Mouse (Mus musculus): ENCODE data around the gene Zscan22. TPM values are rescaled to one million over a fixed set of nuclear protein-coding genes. Genes with fewer than 3 reads are reported as not detected.
A peak's percentile ranks its signal among the peaks of the same experiment; 100 is the strongest.
"Not testable (repeated sequence)": the region's sequence is repeated elsewhere in the genome, so short reads cannot be mapped to it uniquely, and the experiment has no call there.

Gene Zscan22
- polyA plus RNA-seq, 1 experiment from 2014 or later, result 18.5 TPM

DNA sequence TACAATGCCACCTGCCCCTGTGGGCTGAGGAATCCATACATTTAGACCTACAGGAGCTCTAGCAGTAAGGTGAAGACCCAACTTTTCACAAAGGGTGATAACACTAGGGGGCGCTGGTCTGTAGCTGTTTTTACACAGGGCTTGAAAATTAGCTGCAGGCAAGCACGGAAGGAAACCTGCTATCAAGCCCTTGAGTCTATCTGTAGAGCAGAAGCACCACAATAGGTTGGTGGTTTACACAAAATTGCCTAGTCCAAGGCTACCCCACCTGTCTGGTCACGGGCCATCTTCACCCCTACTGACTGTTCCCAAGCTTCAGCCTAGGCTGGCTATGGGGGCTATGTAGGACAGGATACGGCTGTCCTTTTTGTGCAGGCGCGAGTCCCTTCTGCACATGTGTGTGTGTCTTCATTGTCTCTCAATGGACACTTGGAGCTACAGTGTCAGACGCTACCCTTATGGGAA, 11.9 kb downstream of the Zscan22 start:
- Histone ChIP-seq H3K27me3 (ENCODE audit: poor library complexity, severe bottlenecking) (no peaks in the 10 kb centered on the region), H3K4me3 (peak overlapping the region; percentile 56), H3K9me3 (no peaks in the 10 kb centered on the region), H3K4me1 (peaks cover 12% of the 10 kb centered on the region), H3K27ac (peak overlapping the region; percentile 88), H3K36me3 (replicated peaks) (peaks cover 50% of the 10 kb centered on the region)
- WGBS, result 34% methylated on average over 7 of the region's 7 CpGs
- DNase-seq (ENCODE audit: extremely low spot score, low spot score), result peak; percentile 66

GRCm38 (mm10) chr7:12910181-12910668, 12.6 kb downstream of the Zscan22 start:
- Histone ChIP-seq H3K9me3 (no peaks in the 10 kb centered on the region), H3K4me1 (peaks cover 12% of the 10 kb centered on the region), H3K27ac (peak overlapping the region; percentile 88), H3K36me3 (replicated peaks) (peaks cover 43% of the 10 kb centered on the region), H3K27me3 (ENCODE audit: poor library complexity, severe bottlenecking) (no peaks in the 10 kb centered on the region), H3K4me3 (peak overlapping the region; percentile 56)
- 8% methylated on average over 19 of the region's 19 CpGs for WGBS
- DNase-seq (ENCODE audit: extremely low spot score, low spot score), result peak; percentile 49

- H3K27ac ChIP-seq, result no peak overlapping the region
- H3K36me3 ChIP-seq (replicated peaks), result peaks cover 10% of the 10 kb centered on the region
- no peaks in the 10 kb centered on the region for H3K27me3 ChIP-seq (ENCODE audit: poor library complexity, severe bottlenecking)
- no peaks in the 10 kb centered on the region for H3K9me3 ChIP-seq
- H3K4me1 ChIP-seq, result peaks cover 12% of the 10 kb centered on the region
- DNase-seq (ENCODE audit: extremely low spot score, low spot score), result no peak
- H3K4me3 ChIP-seq, result no peak overlapping the region
Observed at GRCm38 (mm10) chr7:12913556-12913955, 15.9 kb downstream of the Zscan22 start.

DNA sequence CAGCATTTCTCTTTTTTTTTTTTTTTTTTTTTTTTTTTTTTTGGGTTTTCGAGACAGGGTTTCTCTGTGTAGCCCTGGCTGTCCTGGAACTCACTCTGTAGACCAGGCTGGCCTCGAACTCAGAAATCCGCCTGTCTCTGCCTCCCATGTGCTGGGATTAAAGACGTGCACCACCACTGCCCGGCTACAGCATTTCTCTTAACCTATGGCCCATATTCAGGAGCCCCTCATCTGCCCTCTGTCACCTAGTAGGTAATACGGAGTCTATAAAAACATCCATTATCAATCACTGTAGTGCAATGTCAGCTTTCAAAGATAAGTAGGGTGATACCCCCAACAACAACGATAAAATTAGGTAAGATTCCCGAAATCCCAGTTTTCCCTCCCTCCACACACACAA, 22.9 kb downstream of the Zscan22 start:
- peak overlapping the region; percentile 86; the same call in 1 of the 2 replicates for H3K4me3 ChIP-seq
- H3K27ac ChIP-seq; DNase-seq (ENCODE audit: extremely low spot score, low spot score); H3K9me3 ChIP-seq; H3K27me3 ChIP-seq (ENCODE audit: poor library complexity, severe bottlenecking): not testable (repeated sequence)
- peaks cover 21% of the 10 kb centered on the region for H3K4me1 ChIP-seq
- 91% methylated on average over 7 of the region's 8 CpGs for WGBS
- peaks cover 28% of the 10 kb centered on the region for H3K36me3 ChIP-seq (replicated peaks)

GRCm38 (mm10) chr7:12921318-12921704, 23.7 kb downstream of the Zscan22 start:
- Histone ChIP-seq H3K4me3 (peak overlapping the region; percentile 86), H3K9me3 (no peaks in the 10 kb centered on the region), H3K36me3 (replicated peaks) (peaks cover 36% of the 10 kb centered on the region), H3K27me3 (ENCODE audit: poor library complexity, severe bottlenecking) (peaks cover 10% of the 10 kb centered on the region), H3K27ac (peak overlapping the region; percentile 95), H3K4me1 (peaks cover 21% of the 10 kb centered on the region)
- DNase-seq (ENCODE audit: extremely low spot score, low spot score), result no peak
- 0% methylated on average over 3 of the region's 3 CpGs for WGBS

- peak; percentile 98 for DNase-seq (ENCODE audit: extremely low spot score, low spot score)
- Histone ChIP-seq H3K9me3 (no peaks in the 10 kb centered on the region), H3K27me3 (ENCODE audit: poor library complexity, severe bottlenecking) (peaks cover 15% of the 10 kb centered on the region), H3K4me3 (peak within 1 kb of the TSS; percentile 86), H3K27ac (peak within 1 kb of the TSS; percentile 95), H3K36me3 (replicated peaks) (peaks cover 42% of the 10 kb centered on the region), H3K4me1 (peaks cover 21% of the 10 kb centered on the region)
- under 1% methylated on average over 55 of the region's 55 CpGs for WGBS
Observed at GRCm38 (mm10) chr7:12921705-12922465, 24.3 kb downstream of the Zscan22 start, which contains the start of gene Rps5. Gene Rps5 (plus strand): TSS chr7:12922290.

- H3K4me3 ChIP-seq, result peak overlapping the region; percentile 86
- peaks cover 28% of the 10 kb centered on the region for H3K4me1 ChIP-seq
- H3K27me3 ChIP-seq (ENCODE audit: poor library complexity, severe bottlenecking), result peaks cover 24% of the 10 kb centered on the region
- no peaks in the 10 kb centered on the region for H3K9me3 ChIP-seq
- H3K27ac ChIP-seq, result peak overlapping the region; percentile 95
- H3K36me3 ChIP-seq (replicated peaks), result peaks cover 46% of the 10 kb centered on the region
- 5% methylated on average over 8 of the region's 8 CpGs for WGBS
- DNase-seq (ENCODE audit: extremely low spot score, low spot score), result no peak
Observed at GRCm38 (mm10) chr7:12922729-12923128, 25.1 kb downstream of the Zscan22 start.

DNA sequence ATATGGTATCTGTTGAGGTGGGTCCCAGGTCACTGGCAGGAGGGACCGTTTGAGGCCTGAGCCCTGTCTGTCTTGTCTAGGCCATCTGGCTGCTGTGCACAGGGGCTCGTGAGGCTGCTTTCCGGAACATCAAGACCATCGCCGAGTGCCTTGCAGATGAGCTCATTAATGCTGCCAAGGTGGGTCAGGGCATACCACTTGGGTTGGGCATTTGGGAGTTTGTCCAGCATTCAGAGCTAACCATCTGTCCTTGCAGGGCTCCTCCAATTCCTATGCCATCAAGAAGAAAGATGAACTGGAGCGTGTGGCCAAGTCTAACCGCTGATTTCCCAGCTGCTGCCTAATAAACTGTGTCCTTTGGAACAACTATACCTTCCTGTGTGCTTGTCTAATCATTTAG, 28.7 kb downstream of the Zscan22 start:
- Histone ChIP-seq H3K27ac (no peak overlapping the region), H3K4me3 (no peak overlapping the region), H3K9me3 (no peaks in the 10 kb centered on the region), H3K36me3 (replicated peaks) (peaks cover 65% of the 10 kb centered on the region), H3K27me3 (ENCODE audit: poor library complexity, severe bottlenecking) (peaks cover 43% of the 10 kb centered on the region), H3K4me1 (peaks cover 34% of the 10 kb centered on the region)
- WGBS, result 90% methylated on average over 7 of the region's 7 CpGs
- no peak for DNase-seq (ENCODE audit: extremely low spot score, low spot score)

DNA sequence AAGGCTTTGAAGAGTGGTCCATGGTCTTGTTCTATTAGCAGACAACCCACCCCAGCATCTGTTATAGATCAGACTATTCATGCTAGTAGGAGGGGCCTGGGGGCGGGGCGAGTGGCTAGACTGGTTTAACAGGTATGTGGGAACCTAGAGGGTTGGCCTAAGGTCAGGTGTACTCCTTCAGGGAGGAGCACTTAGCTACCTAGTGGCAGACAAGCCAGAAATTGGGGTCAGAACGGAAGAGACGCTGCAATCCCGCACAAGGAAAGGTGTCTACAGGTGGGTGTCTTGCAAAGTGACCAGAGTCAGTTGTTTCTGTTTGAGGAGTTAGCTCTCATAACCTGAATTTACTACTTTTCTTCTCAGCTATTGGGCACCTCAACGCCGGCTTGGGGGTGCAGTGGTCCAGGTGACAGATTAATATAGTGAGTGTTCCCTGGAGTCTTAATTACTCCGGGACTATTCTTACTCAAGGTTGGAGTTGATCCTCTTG, 29.6 kb downstream of the Zscan22 start, which contains the start of gene Rnf225:
Gene Rnf225, plus strand, starts transcription at position 226 of the 490 bp plus-strand sequence.
- Histone ChIP-seq H3K27me3 (ENCODE audit: poor library complexity, severe bottlenecking) (peaks cover 43% of the 10 kb centered on the region), H3K36me3 (replicated peaks) (peaks cover 65% of the 10 kb centered on the region), H3K4me1 (peaks cover 32% of the 10 kb centered on the region), H3K9me3 (no peaks in the 10 kb centered on the region), H3K4me3 (peak within 1 kb of the TSS; percentile 44), H3K27ac (peak within 1 kb of the TSS; percentile 44; the same call in 1 of the 2 replicates)
- 24% methylated on average over 8 of the region's 8 CpGs for WGBS
- peak; percentile 33 for DNase-seq (ENCODE audit: extremely low spot score, low spot score)

DNA sequence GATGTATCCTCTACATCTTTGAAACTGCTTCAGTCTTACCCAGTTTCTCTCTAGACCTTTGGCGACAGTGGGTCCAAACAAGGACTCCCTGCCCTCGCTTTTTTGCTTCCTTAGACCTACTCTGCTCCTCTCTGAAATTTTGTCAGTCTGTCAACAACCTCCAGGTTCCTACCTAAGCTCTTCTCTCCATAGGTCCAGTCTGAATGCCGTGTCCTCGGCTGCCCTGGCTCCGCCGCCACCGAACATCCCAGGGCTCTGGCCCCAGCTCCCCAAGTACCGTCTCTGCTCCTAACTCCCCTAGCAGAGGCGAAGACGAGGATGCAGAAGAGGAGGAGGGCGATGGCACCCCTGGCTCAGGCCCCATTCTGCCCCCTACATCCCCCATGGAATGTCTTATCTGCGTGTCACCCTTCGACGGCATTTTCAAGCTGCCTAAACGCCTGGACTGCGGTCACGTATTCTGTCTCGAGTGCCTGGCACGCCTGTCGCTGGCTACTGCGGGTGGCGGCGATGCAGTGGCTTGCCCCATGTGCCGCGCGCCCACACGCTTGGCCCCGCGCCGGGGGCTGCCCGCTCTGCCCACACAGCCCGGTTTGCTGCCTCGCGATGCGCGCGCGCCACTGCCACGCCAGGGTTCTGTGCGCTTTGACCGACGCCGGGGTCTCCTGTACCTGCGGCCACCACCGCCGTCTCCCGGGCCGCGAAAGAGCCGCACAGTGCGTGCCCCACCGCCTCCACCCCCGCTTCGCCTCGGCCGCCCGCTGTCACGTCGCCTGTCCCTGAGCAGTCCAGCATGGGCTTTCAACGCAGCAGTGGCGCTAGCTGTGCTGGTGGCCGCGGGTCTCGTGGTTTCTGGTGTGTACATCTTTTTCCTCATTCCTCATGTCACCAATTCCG, 30.3 kb downstream of the Zscan22 start:
- H3K4me3 ChIP-seq, result peak overlapping the region; percentile 44
- peaks cover 43% of the 10 kb centered on the region for H3K27me3 ChIP-seq (ENCODE audit: poor library complexity, severe bottlenecking)
- peaks cover 30% of the 10 kb centered on the region for H3K4me1 ChIP-seq
- peak overlapping the region; percentile 44; the same call in 1 of the 2 replicates for H3K27ac ChIP-seq
- H3K9me3 ChIP-seq, result no peaks in the 10 kb centered on the region
- WGBS, result 3% methylated on average over 65 of the region's 65 CpGs
- DNase-seq (ENCODE audit: extremely low spot score, low spot score), result peak; percentile 45
- H3K36me3 ChIP-seq (replicated peaks), result peaks cover 62% of the 10 kb centered on the region

GRCm38 (mm10) chr7:12933615-12934140, 36.1 kb downstream of the Zscan22 start:
- no peak for DNase-seq (ENCODE audit: extremely low spot score, low spot score)
- WGBS, result 72% methylated on average over 4 of the region's 4 CpGs
- no peak overlapping the region for H3K27ac ChIP-seq

DNA sequence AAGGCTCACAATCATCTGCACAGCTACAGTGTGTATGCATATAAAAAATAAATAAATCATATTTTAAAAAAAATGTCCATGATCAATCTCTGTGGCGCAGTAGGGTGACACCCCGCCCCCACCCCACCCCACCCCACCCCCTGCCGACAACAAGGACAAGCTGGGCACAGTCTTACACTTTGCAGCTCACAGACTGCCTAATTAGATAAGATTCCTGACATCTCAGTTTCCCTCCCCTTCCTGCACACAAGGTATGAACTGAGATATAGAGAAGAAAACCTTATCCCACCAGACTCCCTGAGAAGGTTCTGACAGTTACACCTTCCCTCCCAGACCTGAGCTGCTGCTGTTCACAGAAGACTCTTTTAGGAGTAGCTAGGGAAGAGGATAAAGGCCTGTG, 37.2 kb downstream of the Zscan22 start:
- H3K36me3 ChIP-seq (replicated peaks), result 0 out of 2 replicates have a peak, but pooled peaks cover under 1% of the 10 kb centered on the region
- no peak overlapping the region for H3K27ac ChIP-seq
- WGBS, result 85% methylated on average over 3 of the region's 3 CpGs
- no peaks in the 10 kb centered on the region; the same call in 1 of the 2 replicates for H3K4me1 ChIP-seq
- no peaks in the 10 kb centered on the region for H3K27me3 ChIP-seq (ENCODE audit: poor library complexity, severe bottlenecking)
- H3K9me3 ChIP-seq, result no peaks in the 10 kb centered on the region
- H3K4me3 ChIP-seq, result no peak overlapping the region
- DNase-seq (ENCODE audit: extremely low spot score, low spot score), result no peak

More at GRCm38 (mm10) chr7:12933615-12934140, 36.1 kb downstream of the Zscan22 start:
- Histone ChIP-seq H3K9me3 (no peaks in the 10 kb centered on the region), H3K27me3 (ENCODE audit: poor library complexity, severe bottlenecking) (peaks cover 10% of the 10 kb centered on the region), H3K4me3 (no peak overlapping the region), H3K4me1 (no peaks in the 10 kb centered on the region; the same call in 1 of the 2 replicates), H3K36me3 (replicated peaks) (peaks cover 12% of the 10 kb centered on the region)
